Mouse (Mus musculus): ENCODE data around the gene Evi5l. TPM values are rescaled to one million over a fixed set of nuclear protein-coding genes. Genes with fewer than 3 reads are reported as not detected.

Gene Evi5l
- polyA plus RNA-seq, 1 experiment from 2014 or later = 10.3 TPM

DNA sequence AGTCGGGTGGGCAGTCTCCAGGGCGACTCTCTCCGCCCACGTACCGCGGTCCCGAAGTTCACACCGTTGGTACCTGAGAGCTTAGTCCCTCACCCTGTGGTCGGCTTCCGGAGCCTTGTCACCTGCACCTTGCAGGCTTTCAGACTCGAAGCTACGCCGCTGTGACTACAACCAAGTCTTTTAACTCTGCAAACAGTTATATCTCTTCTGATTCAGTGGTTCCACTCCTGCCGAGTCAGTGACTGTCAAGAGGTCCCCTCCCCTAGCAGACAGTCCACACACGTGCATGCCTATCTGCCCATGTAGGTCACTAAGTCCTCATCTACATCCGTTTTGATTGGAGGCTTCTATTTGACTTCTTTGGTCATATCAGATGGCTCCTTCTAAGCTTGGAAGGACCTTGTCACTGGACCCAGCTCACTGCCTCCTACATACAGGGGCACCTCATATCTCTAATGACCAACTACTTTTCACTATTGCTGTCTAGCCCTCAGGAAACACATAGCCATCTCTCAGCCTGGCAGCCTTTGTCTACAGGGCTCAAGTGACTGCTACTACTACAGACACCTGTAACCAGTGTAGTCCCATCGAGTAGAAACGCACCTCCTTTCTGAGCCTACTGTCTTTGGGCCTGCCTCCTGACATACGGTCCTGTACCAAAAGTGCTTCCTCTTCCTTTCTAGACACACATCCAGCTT is 73.0 kb downstream of the Evi5l start:
- Histone ChIP-seq H3K4me1 (ENCODE audit: control insufficient read depth, insufficient read depth, low read length) (peaks cover 10% of the 10 kb centered on the region), H3K27ac (ENCODE audit: low read depth, low read length) (peak overlapping the region; percentile 95), H3K9ac (ENCODE audit: low read depth, low read length) (peak overlapping the region; percentile 88), H3K4me3 (ENCODE audit: low read depth, low read length) (peak overlapping the region; percentile 68), H3K4me2 (peak overlapping the region; percentile 61), H3K9me3 (replicated peaks; ENCODE audit: control insufficient read depth, low read length) (no peaks in the 10 kb centered on the region), H3K36me3 (ENCODE audit: control insufficient read depth, insufficient read depth, low read length) (peaks cover 13% of the 10 kb centered on the region; the same call in 1 of the 2 replicates), H3K27me3 (ENCODE audit: control insufficient read depth, insufficient read depth, low read length) (peaks cover 9% of the 10 kb centered on the region)
- 13% methylated on average over 19 of the region's 19 CpGs for WGBS (ENCODE audit: insufficient replicate concordance)
- peak; percentile 15 for ATAC-seq (replicated peaks; ENCODE audit: insufficient number of reproducible peaks, low FRiP score, low TSS enrichment)

DNA sequence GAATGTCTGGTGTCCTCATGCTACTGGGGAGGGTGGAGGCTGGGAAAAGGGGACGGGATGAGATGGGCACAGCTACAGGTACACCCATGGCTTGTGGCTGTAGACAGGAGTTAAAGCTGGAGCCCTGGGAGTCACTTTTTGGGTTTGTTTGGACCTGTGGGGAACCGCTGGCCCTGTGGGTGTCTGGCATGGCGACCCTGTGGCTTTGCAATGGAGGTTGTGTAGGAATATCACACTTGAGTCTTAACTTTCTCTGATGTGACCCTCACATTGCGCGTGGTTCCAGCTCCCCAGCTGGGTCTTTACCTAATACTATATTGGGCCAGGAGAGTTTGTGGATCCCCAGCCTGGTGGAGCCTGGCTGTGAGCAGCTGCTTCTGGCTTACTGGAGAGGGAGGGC is 78.7 kb downstream of the Evi5l start:
- H3K27ac ChIP-seq (ENCODE audit: low read depth, low read length) = no peak overlapping the region
- peaks cover under 1% of the 10 kb centered on the region; the same call in 1 of the 2 replicates for H3K27me3 ChIP-seq (ENCODE audit: control insufficient read depth, insufficient read depth, low read length)
- H3K9me3 ChIP-seq (replicated peaks; ENCODE audit: control insufficient read depth, low read length) = no peaks in the 10 kb centered on the region
- H3K4me3 ChIP-seq (ENCODE audit: low read depth, low read length) = no peak overlapping the region
- no peak for ATAC-seq (replicated peaks; ENCODE audit: insufficient number of reproducible peaks, low FRiP score, low TSS enrichment)
- H3K4me2 ChIP-seq = no peak overlapping the region
- peaks cover 13% of the 10 kb centered on the region for H3K4me1 ChIP-seq (ENCODE audit: control insufficient read depth, insufficient read depth, low read length)
- H3K9ac ChIP-seq (ENCODE audit: low read depth, low read length) = no peak overlapping the region
- 94% methylated on average over 5 of the region's 5 CpGs for WGBS (ENCODE audit: insufficient replicate concordance)
- peaks cover 31% of the 10 kb centered on the region for H3K36me3 ChIP-seq (ENCODE audit: control insufficient read depth, insufficient read depth, low read length)

DNA sequence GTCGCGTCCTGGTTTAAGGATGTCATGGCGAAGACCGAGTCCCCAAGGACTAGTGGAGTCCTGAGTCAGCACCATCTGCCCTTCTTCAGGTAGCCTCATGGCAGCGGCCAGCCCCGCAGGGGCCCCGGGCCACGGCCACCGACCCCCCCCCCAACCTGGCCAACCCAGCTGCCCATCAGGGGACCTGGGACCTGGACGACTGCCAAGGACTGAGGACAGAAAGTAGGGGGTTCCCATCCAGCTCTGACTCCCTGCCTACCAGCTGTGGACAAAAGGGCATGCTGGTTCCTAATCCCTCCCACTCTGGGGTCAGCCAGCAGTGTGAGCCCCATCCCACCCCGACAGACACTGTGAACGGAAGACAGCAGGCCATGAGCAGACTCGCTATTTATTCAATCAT is 79.4 kb downstream of the Evi5l start:
- peaks cover 9% of the 10 kb centered on the region for H3K4me1 ChIP-seq (ENCODE audit: control insufficient read depth, insufficient read depth, low read length)
- H3K27me3 ChIP-seq (ENCODE audit: control insufficient read depth, insufficient read depth, low read length) = peaks cover 3% of the 10 kb centered on the region; the same call in 1 of the 2 replicates
- no peak overlapping the region for H3K4me3 ChIP-seq (ENCODE audit: low read depth, low read length)
- no peak overlapping the region for H3K27ac ChIP-seq (ENCODE audit: low read depth, low read length)
- 81% methylated on average over 13 of the region's 13 CpGs for WGBS (ENCODE audit: insufficient replicate concordance)
- no peaks in the 10 kb centered on the region for H3K9me3 ChIP-seq (replicated peaks; ENCODE audit: control insufficient read depth, low read length)
- no peak overlapping the region for H3K9ac ChIP-seq (ENCODE audit: low read depth, low read length)
- no peak overlapping the region for H3K4me2 ChIP-seq
- ATAC-seq (replicated peaks; ENCODE audit: insufficient number of reproducible peaks, low FRiP score, low TSS enrichment) = no peak
- H3K36me3 ChIP-seq (ENCODE audit: control insufficient read depth, insufficient read depth, low read length) = peaks cover 31% of the 10 kb centered on the region

DNA sequence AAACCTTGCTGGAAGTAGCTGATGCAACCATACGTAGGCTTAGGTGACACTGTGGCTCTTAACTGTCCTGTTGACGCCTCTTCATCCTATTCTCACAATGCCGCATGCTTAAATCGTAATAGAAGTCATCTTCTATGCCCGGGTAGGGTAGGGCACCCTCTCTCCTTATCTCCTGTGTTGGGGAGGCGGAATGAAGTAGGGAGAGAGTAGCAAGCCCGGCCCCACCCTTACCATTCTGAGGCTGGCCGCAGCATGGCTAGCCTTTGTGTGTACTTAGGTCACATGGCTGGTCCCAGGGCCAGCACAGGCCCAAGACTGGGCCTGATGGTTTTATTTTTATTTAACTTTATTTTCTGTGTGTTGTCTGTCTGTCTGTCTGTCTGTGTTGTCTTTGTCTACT is 80.9 kb downstream of the Evi5l start:
- Histone ChIP-seq H3K9ac (ENCODE audit: low read depth, low read length) (0 out of 2 replicates have a peak overlapping the region, but pooled peaks have one; percentile 22), H3K36me3 (ENCODE audit: control insufficient read depth, insufficient read depth, low read length) (peaks cover 31% of the 10 kb centered on the region), H3K4me1 (ENCODE audit: control insufficient read depth, insufficient read depth, low read length) (peaks cover 9% of the 10 kb centered on the region), H3K27ac (ENCODE audit: low read depth, low read length) (no peak overlapping the region), H3K27me3 (ENCODE audit: control insufficient read depth, insufficient read depth, low read length) (peaks cover 3% of the 10 kb centered on the region; the same call in 1 of the 2 replicates), H3K9me3 (replicated peaks; ENCODE audit: control insufficient read depth, low read length) (no peaks in the 10 kb centered on the region), H3K4me3 (ENCODE audit: low read depth, low read length) (no peak overlapping the region), H3K4me2 (no peak overlapping the region)
- no peak for ATAC-seq (replicated peaks; ENCODE audit: insufficient number of reproducible peaks, low FRiP score, low TSS enrichment)
- 89% methylated on average over 8 of the region's 8 CpGs for WGBS (ENCODE audit: insufficient replicate concordance)

DNA sequence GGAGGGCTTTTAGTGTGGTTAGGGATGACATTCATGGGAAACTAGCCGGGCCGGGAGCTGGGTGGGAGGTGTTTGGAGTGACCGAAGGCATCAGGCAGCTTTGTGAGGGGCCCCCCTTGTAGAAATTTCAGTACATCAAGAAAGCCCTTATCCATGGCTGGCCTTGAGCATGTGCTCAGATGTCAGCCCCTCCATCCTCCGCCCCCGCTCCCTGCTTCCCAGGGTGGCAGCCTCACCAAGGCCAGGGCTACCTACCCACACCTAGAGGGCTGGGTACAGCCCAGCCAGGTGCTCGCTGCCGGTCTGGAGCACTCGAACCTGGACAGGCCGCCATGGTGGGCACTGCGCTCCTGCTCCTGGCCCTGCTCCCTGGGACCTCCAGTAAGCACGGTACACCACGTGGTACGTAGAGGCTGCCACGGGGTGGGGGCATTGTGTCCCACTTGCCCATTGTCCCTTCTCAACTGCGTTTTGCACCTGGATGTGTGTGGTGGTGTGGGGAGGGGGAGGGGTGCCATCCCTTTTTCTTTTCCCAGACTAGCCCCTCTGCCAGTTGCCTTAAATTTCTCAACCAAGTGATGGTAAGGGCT is 81.7 kb downstream of the Evi5l start, which contains the start of gene Tgfbr3l:
Gene Tgfbr3l, plus strand, starts transcription at position 264 of the 590 bp plus-strand sequence.
- Histone ChIP-seq H3K4me1 (ENCODE audit: control insufficient read depth, insufficient read depth, low read length) (peaks cover 9% of the 10 kb centered on the region), H3K4me3 (ENCODE audit: low read depth, low read length) (no peak within 1 kb of the TSS), H3K36me3 (ENCODE audit: control insufficient read depth, insufficient read depth, low read length) (peaks cover 28% of the 10 kb centered on the region), H3K27ac (ENCODE audit: low read depth, low read length) (no peak within 1 kb of the TSS; the same call in 1 of the 2 replicates), H3K9me3 (replicated peaks; ENCODE audit: control insufficient read depth, low read length) (no peaks in the 10 kb centered on the region), H3K4me2 (peak within 1 kb of the TSS; percentile 53), H3K9ac (ENCODE audit: low read depth, low read length) (peak within 1 kb of the TSS; percentile 43; the same call in 1 of the 2 replicates), H3K27me3 (ENCODE audit: control insufficient read depth, insufficient read depth, low read length) (peaks cover 3% of the 10 kb centered on the region; the same call in 1 of the 2 replicates)
- 83% methylated on average over 15 of the region's 15 CpGs for WGBS (ENCODE audit: insufficient replicate concordance)
- ATAC-seq (replicated peaks; ENCODE audit: insufficient number of reproducible peaks, low FRiP score, low TSS enrichment) = no peak

DNA sequence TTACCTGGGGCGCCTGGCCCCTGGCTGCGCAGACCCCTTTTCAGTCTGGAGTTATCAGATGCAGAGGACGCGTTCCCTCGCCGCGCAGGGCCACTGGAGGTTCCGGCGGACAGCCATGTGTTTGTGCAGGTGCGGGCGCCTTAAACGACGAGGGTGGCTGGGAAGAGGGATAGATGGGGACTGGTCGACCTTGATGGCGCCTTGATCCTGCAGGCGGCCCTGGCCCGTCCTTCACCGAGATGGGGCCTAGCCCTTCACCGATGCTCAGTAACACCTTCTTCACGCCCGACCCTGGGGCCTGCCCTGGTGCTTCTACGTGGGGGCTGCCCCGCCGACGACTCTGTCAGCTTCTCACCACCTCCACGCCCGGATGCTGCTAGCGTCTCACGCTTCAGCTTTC is 82.8 kb downstream of the Evi5l start:
- peak overlapping the region; percentile 53 for H3K4me2 ChIP-seq
- WGBS (ENCODE audit: insufficient replicate concordance) = 14% methylated on average over 29 of the region's 29 CpGs
- H3K27me3 ChIP-seq (ENCODE audit: control insufficient read depth, insufficient read depth, low read length) = peaks cover 3% of the 10 kb centered on the region; the same call in 1 of the 2 replicates
- peak overlapping the region; percentile 43; the same call in 1 of the 2 replicates for H3K9ac ChIP-seq (ENCODE audit: low read depth, low read length)
- H3K9me3 ChIP-seq (replicated peaks; ENCODE audit: control insufficient read depth, low read length) = no peaks in the 10 kb centered on the region
- peak overlapping the region; percentile 31; the same call in 1 of the 2 replicates for H3K27ac ChIP-seq (ENCODE audit: low read depth, low read length)
- peaks cover 15% of the 10 kb centered on the region for H3K4me1 ChIP-seq (ENCODE audit: control insufficient read depth, insufficient read depth, low read length)
- ATAC-seq (replicated peaks; ENCODE audit: insufficient number of reproducible peaks, low FRiP score, low TSS enrichment) = no peak
- H3K36me3 ChIP-seq (ENCODE audit: control insufficient read depth, insufficient read depth, low read length) = peaks cover 19% of the 10 kb centered on the region
- peak overlapping the region; percentile 3; the same call in 1 of the 2 replicates for H3K4me3 ChIP-seq (ENCODE audit: low read depth, low read length)

DNA sequence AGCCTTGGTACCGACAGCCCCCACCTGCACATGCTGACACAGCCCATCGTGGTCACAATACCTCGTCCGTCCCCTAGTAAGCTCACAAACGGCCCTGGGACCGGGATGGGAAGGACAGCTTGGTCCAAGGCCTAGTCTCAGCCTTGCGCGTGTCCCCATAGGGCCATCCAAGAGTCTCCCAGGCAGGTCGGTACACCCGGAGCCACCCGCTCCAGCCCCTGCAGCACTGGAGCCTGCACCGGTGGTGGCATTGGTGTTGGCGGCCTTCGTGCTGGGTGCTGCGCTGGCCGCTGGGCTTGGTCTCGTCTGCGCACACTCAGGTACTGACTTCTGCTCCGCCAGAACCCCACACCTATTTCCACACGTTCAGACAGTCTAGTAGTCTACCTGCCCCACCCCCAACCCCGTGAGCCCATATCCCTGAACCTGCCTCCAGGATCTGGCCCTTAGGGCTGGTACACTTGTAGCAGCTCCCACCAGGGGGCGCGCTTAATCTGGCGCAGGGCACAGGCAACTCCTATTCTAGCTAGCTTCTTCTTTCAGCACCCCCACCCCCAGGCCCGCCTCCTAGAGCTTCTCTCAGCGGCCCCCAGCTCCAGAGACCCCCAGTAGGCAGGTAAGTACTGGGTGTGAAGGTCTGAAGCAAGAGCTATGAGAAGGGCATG is 84.1 kb downstream of the Evi5l start:
- peak overlapping the region; percentile 16; the same call in 1 of the 2 replicates for H3K4me2 ChIP-seq
- no peak overlapping the region for H3K27ac ChIP-seq (ENCODE audit: low read depth, low read length)
- H3K9ac ChIP-seq (ENCODE audit: low read depth, low read length) = 0 out of 2 replicates have a peak overlapping the region, but pooled peaks have one; percentile 17
- no peaks in the 10 kb centered on the region for H3K9me3 ChIP-seq (replicated peaks; ENCODE audit: control insufficient read depth, low read length)
- 0 out of 2 replicates have a peak, but pooled peaks have one; percentile 1 for ATAC-seq (replicated peaks; ENCODE audit: insufficient number of reproducible peaks, low FRiP score, low TSS enrichment)
- peaks cover 16% of the 10 kb centered on the region for H3K4me1 ChIP-seq (ENCODE audit: control insufficient read depth, insufficient read depth, low read length)
- 30% methylated on average over 26 of the region's 26 CpGs for WGBS (ENCODE audit: insufficient replicate concordance)
- H3K27me3 ChIP-seq (ENCODE audit: control insufficient read depth, insufficient read depth, low read length) = peaks cover 3% of the 10 kb centered on the region; the same call in 1 of the 2 replicates
- peaks cover 14% of the 10 kb centered on the region for H3K36me3 ChIP-seq (ENCODE audit: control insufficient read depth, insufficient read depth, low read length)
- no peak overlapping the region for H3K4me3 ChIP-seq (ENCODE audit: low read depth, low read length)

DNA sequence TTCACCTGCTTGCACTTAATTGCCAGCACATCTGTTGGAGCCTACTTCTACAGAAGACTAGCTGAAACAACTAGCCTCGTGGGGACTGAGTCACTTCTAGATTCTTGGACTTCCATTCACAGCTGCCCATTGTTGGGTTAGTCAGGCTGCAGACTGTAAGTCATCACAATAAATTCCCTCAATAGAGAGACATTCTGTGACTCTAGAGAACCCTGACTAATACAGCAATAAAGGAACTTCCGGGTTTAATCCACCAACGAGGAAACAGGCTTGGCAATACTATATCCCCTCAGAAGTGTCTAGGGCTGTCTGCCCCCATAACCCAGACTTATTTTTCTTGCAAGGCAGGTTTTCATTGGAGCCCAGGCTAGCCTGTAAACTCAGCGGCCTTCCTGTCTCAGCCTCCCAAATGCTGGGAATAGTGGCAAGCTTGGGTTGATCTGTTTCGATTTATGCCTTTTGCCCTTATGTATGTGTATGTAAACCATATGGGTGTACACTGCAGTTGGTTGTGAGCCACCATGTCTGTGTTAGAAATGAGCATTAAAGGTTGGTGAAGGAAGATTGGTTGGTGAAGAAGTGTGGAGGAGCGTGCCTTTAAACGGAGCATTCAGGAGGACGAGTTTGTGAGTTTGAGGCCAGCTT is 85.9 kb downstream of the Evi5l start:
- H3K9ac ChIP-seq (ENCODE audit: low read depth, low read length) = peak overlapping the region; percentile 93
- peak overlapping the region; percentile 89 for H3K4me3 ChIP-seq (ENCODE audit: low read depth, low read length)
- H3K4me2 ChIP-seq = peak overlapping the region; percentile 78
- H3K36me3 ChIP-seq (ENCODE audit: control insufficient read depth, insufficient read depth, low read length) = peaks cover 6% of the 10 kb centered on the region; the same call in 1 of the 2 replicates
- peaks cover 3% of the 10 kb centered on the region; the same call in 1 of the 2 replicates for H3K27me3 ChIP-seq (ENCODE audit: control insufficient read depth, insufficient read depth, low read length)
- H3K27ac ChIP-seq (ENCODE audit: low read depth, low read length) = no peak overlapping the region
- peaks cover 16% of the 10 kb centered on the region for H3K4me1 ChIP-seq (ENCODE audit: control insufficient read depth, insufficient read depth, low read length)
- no peaks in the 10 kb centered on the region for H3K9me3 ChIP-seq (replicated peaks; ENCODE audit: control insufficient read depth, low read length)
- no peak for ATAC-seq (replicated peaks; ENCODE audit: insufficient number of reproducible peaks, low FRiP score, low TSS enrichment)
- WGBS (ENCODE audit: insufficient replicate concordance) = 45% methylated on average over 8 of the region's 8 CpGs

Data from heart, embryonic 11.5 days (tissue).